Mouse (Mus musculus) left cerebral cortex, adult 11 months (tissue): ENCODE results near the gene Lrrc38.

Source experiments
- DNase-seq: peaks from one replicate; pipeline ENCODE4 v3.0.0; 2022; ENCODE audit warnings: low spot score

Lrrc38 gene

GRCm38 (mm10) chr4:143350047-143351015 lies 774 bp downstream of the Lrrc38 start:
- no peak for DNase-seq

GRCm38 (mm10) chr4:143352301-143352700 lies 2.7 kb downstream of the Lrrc38 start:
- DNase-seq = no peak

- DNase-seq = no peak
These were observed 12.0 kb downstream of the Lrrc38 start for GRCm38 (mm10) chr4:143361520-143361919.

- DNase-seq = no peak
These were observed 17.0 kb downstream of the Lrrc38 start for GRCm38 (mm10) chr4:143366415-143367041.

- no peak for DNase-seq
These were observed 29.9 kb downstream of the Lrrc38 start for GRCm38 (mm10) chr4:143379480-143379879.

GRCm38 (mm10) chr4:143379931-143380715 lies 30.6 kb downstream of the Lrrc38 start:
- DNase-seq = no peak

GRCm38 (mm10) chr4:143380716-143381004 lies 31.1 kb downstream of the Lrrc38 start:
- DNase-seq = no peak

- no peak for DNase-seq
These were observed 32.6 kb downstream of the Lrrc38 start for GRCm38 (mm10) chr4:143382163-143382562.

GRCm38 (mm10) chr4:143383646-143384045 lies 34.1 kb downstream of the Lrrc38 start:
- DNase-seq = no peak

- DNase-seq = no peak
These were observed 39.6 kb downstream of the Lrrc38 start for GRCm38 (mm10) chr4:143388955-143389702.

- DNase-seq = no peak
These were observed 44.6 kb downstream of the Lrrc38 start, which contains the start of gene Pramel1 for GRCm38 (mm10) chr4:143394181-143394580. Gene Pramel1 (plus strand): TSS chr4:143394428.

GRCm38 (mm10) chr4:143411566-143412218 lies 62.1 kb downstream of the Lrrc38 start:
- DNase-seq = peak; percentile 1

GRCm38 (mm10) chr4:143412219-143413092 lies 62.9 kb downstream of the Lrrc38 start, which contains the start of gene Pramef8:
Gene Pramef8 (plus strand): TSS chr4:143412426.
- peak; percentile 87 for DNase-seq

GRCm38 (mm10) chr4:143413621-143414020 lies 64.1 kb downstream of the Lrrc38 start:
- DNase-seq = no peak

- DNase-seq = no peak
These were observed 64.6 kb downstream of the Lrrc38 start for GRCm38 (mm10) chr4:143414121-143414520.
